7 mouse cellular contexts compared by ENCODE assay signal in genomic region chr9:121679549-121679948, GRCm38 (mm10). TPM values are rescaled to one million over a fixed set of nuclear protein-coding genes. Genes with fewer than 3 reads are reported as not detected.
DNase-seq lines count a peak whose midpoint lies in the region; ATAC-seq and TF ChIP-seq lines count a peak whose summit lies in the region.

No protein-coding gene starts in this region.

- H3K9ac ChIP-seq in lung, embryonic 14.5 days = no peak overlapping the region

- H3K36me3 ChIP-seq in lung, embryonic 14.5 days (ENCODE audit: insufficient read depth) = peaks cover 15% of the 10 kb centered on the region; the same call in 1 of the 2 replicates

- no peaks in the 10 kb centered on the region for H3K9me3 ChIP-seq in lung, embryonic 14.5 days (ENCODE audit: low read depth, low read length)

- peak; percentile 72 for ATAC-seq in lung, embryonic 14.5 days (ENCODE audit: insufficient read depth)
- peak; percentile 37 for ATAC-seq in neutrophil, adult 5-6 weeks (ENCODE audit: extremely low read depth, insufficient number of reproducible peaks, low FRiP score, poor library complexity, severe bottlenecking)

- H3K27ac ChIP-seq in lung, embryonic 14.5 days (ENCODE audit: low read depth) = no peak overlapping the region

- peak; percentile 75 for DNase-seq in B cell, adult 2 months
- peak; percentile 47 for DNase-seq in ES-CJ7 (ENCODE audit: low read depth, low spot score)
- peak; percentile 64 to 74 for DNase-seq in cerebellum, postnatal 14 days
- DNase-seq in gastrocnemius, adult 18-20 months (ENCODE audit: low spot score) = peak; percentile 56
- peak; percentile 81 for DNase-seq in induced T-regulatory cell, adult 2 months (ENCODE audit: low read depth)
- DNase-seq in lung, embryonic 14.5 days = peak; percentile 83

- H3K4me2 ChIP-seq in lung, embryonic 14.5 days = no peak overlapping the region

- H3K4me3 ChIP-seq in lung, embryonic 14.5 days (ENCODE audit: low read depth, low read length) = no peak overlapping the region

- TF ChIP-seq CTCF in lung, embryonic 14.5 days (IDR thresholded peaks at IDR 0.05; ENCODE audit: low read depth) = peak; percentile 90

- WGBS in lung, embryonic 14.5 days = 21% methylated on average over 6 of the region's 6 CpGs

- no peaks in the 10 kb centered on the region for H3K27me3 ChIP-seq in lung, embryonic 14.5 days (ENCODE audit: insufficient read depth, low read length)

- H3K4me1 ChIP-seq in lung, embryonic 14.5 days (ENCODE audit: insufficient read depth) = peaks cover 8% of the 10 kb centered on the region; the same call in 1 of the 2 replicates

RNA-seq across cellular contexts. Expression of gene Sec22c, which starts 25.7 kb away (rescaled TPM):
- total RNA-seq in gastrocnemius, adult 18-20 months (2021) = 1 to 10 TPM; 5.4 to 5.5 TPM
- polyA plus RNA-seq in lung, embryonic 14.5 days (2014; fragmentation: Nextera tagmentation; extraction: Ambion mirVana) = 8.1 and 9.6 TPM in 2 replicates
- 5.7 and 7.1 TPM in 2 replicates for total RNA-seq in neutrophil, adult 5-6 weeks (2017)

RNA-seq across cellular contexts. Expression of gene Ss18l2, which starts 30.6 kb away (rescaled TPM):
- 100 to 1,000 TPM; 108 to 115 TPM for total RNA-seq in gastrocnemius, adult 18-20 months (2021)
- polyA plus RNA-seq in lung, embryonic 14.5 days (2014; fragmentation: Nextera tagmentation; extraction: Ambion mirVana) = 105 and 109 TPM in 2 replicates
- 8.0 and 14.9 TPM in 2 replicates for total RNA-seq in neutrophil, adult 5-6 weeks (2017)

RNA-seq across cellular contexts. Expression of gene Vipr1, which starts 37.0 kb away (rescaled TPM):
- total RNA-seq in gastrocnemius, adult 18-20 months (2021) = 1 to 10 TPM; 1.1 to 1.5 TPM
- polyA plus RNA-seq in lung, embryonic 14.5 days (2014; fragmentation: Nextera tagmentation; extraction: Ambion mirVana) = 0.47 and 0.54 TPM in 2 replicates
- 4.4 and 5.8 TPM in 2 replicates for total RNA-seq in neutrophil, adult 5-6 weeks (2017)

RNA-seq across cellular contexts. Expression of gene Lyzl4, which starts 37.7 kb away (rescaled TPM):
- total RNA-seq in gastrocnemius, adult 18-20 months (2021) = not detected
- polyA plus RNA-seq in lung, embryonic 14.5 days (2014; fragmentation: Nextera tagmentation; extraction: Ambion mirVana) = not detected in 2 replicates
- total RNA-seq in neutrophil, adult 5-6 weeks (2017) = not detected in 2 replicates

RNA-seq across cellular contexts. Expression of gene Nktr, which starts 39.4 kb away (rescaled TPM):
- total RNA-seq in gastrocnemius, adult 18-20 months (2021) = 10 to 100 TPM; 31.7 to 37.0 TPM
- 70.4 and 74.2 TPM in 2 replicates for polyA plus RNA-seq in lung, embryonic 14.5 days (2014; fragmentation: Nextera tagmentation; extraction: Ambion mirVana)
- 216 and 260 TPM in 2 replicates for total RNA-seq in neutrophil, adult 5-6 weeks (2017)
